ENCODE assay signal across 11 mouse cellular contexts in the genomic region with DNA sequence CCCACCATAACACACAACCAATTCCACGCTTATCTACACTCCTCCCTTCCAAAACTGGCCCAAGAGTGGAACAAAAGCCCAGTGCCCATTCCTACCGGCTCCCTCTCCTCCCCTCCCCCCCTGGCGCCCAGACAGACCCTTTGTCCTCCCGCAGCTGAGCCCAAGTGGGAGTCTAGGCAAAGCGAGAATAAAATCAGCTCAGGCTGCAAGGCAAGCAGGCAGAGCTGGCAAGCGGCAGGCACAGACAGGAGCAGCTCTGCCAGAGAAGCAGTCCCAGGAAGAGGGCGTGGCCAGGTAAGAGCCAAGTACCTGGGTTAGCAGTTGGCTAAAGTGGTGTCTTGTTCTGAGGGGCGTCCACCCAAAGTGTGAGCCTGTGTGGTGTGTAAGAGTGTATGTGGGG. TPM values are rescaled to one million over a fixed set of nuclear protein-coding genes. Genes with fewer than 3 reads are reported as not detected.
A peak's percentile ranks its signal among the peaks of the same experiment; 100 is the strongest.
DNase-seq lines count a peak whose midpoint lies in the region; ATAC-seq and TF ChIP-seq lines count a peak whose summit lies in the region.
"Had no signal": no experiment of that assay in that cellular context is flagged by ENCODE, and none has a peak within 500 bp of the region (broad histone marks: within the 10 kb centered on the region; RNA-seq: fewer than 3 reads in every experiment).

TSS of gene Klhl35 (plus strand) at position 194 of the 400 bp plus-strand sequence.

- no peak within 1 kb of the TSS for H3K4me3 ChIP-seq in kidney, adult 2 months (ENCODE audit: insufficient read depth, low read depth, low read length)
- H3K4me3 ChIP-seq in embryonic facial prominence, embryonic 11.5 days (ENCODE audit: low read depth, low read length): no peak within 1 kb of the TSS
- H3K4me3 ChIP-seq in forebrain, postnatal 0 days (ENCODE audit: low read depth, low read length): no peak within 1 kb of the TSS
- H3K4me3 ChIP-seq: myocyte had no signal

- no peaks in the 10 kb centered on the region for H3K9me3 ChIP-seq in embryonic facial prominence, embryonic 11.5 days (replicated peaks; ENCODE audit: control insufficient read depth, low read length)
- H3K9me3 ChIP-seq in forebrain, postnatal 0 days (ENCODE audit: low read length): no peaks in the 10 kb centered on the region

- no peak for TF ChIP-seq POLR2A in kidney, adult 2 months (IDR thresholded peaks at IDR 0.05; ENCODE audit: low read depth, low read length)

- no peak for TF ChIP-seq CTCF in kidney, adult 2 months (conservative IDR thresholded peaks at IDR 0.05; ENCODE audit: insufficient read depth, insufficient read length, low read depth, low read length)
- no peak for TF ChIP-seq CTCF in forebrain, postnatal 0 days (IDR thresholded peaks at IDR 0.05; ENCODE audit: low read depth)

- peak within 1 kb of the TSS; percentile 41 for H3K9ac ChIP-seq in embryonic facial prominence, embryonic 11.5 days (replicated peaks; ENCODE audit: low read length)
- H3K9ac ChIP-seq in forebrain, postnatal 0 days: peak within 1 kb of the TSS; percentile 40

- WGBS in kidney, adult 2 months: 35% methylated on average over 8 of the region's 8 CpGs
- WGBS in embryonic facial prominence, embryonic 11.5 days: 23% methylated on average over 8 of the region's 8 CpGs
- WGBS in forebrain, postnatal 0 days: 13% methylated on average over 8 of the region's 8 CpGs

- DNase-seq in kidney, adult 2 months: peak; percentile 20
- no peak for DNase-seq in kidney, adult 11 months
- DNase-seq in embryonic facial prominence, embryonic 11.5 days (ENCODE audit: low spot score): no peak
- DNase-seq in forebrain, postnatal 0 days: peak; percentile 75
- DNase-seq in mesoderm, embryonic 11.5 days (ENCODE audit: low read depth, low spot score): peak; percentile 60
- no peak for DNase-seq in ovary, postnatal 14 days (ENCODE audit: low spot score)
- no peak for DNase-seq in liver
- DNase-seq: cerebellum, adult 11 months had no signal

- peak within 1 kb of the TSS; percentile 23 for H3K4me2 ChIP-seq in embryonic facial prominence, embryonic 11.5 days (ENCODE audit: low read depth, low read length)
- peak within 1 kb of the TSS; percentile 41 for H3K4me2 ChIP-seq in forebrain, postnatal 0 days (ENCODE audit: low read depth)

- H3K27me3 ChIP-seq in kidney, adult 2 months (replicated peaks; ENCODE audit: control insufficient read depth, insufficient read depth, low read length): no peaks in the 10 kb centered on the region
- H3K27me3 ChIP-seq in embryonic facial prominence, embryonic 11.5 days (ENCODE audit: control insufficient read depth, insufficient read depth, low read length): no peaks in the 10 kb centered on the region
- H3K27me3 ChIP-seq in forebrain, postnatal 0 days (ENCODE audit: insufficient read depth, low read length): no peaks in the 10 kb centered on the region

- H3K36me3 ChIP-seq in kidney, adult 2 months (ENCODE audit: control insufficient read depth, insufficient read depth, low read length): no peaks in the 10 kb centered on the region
- no peaks in the 10 kb centered on the region for H3K36me3 ChIP-seq in embryonic facial prominence, embryonic 11.5 days (replicated peaks; ENCODE audit: control insufficient read depth, insufficient read depth, low read depth, low read length)
- H3K36me3 ChIP-seq in forebrain, postnatal 0 days (ENCODE audit: insufficient read depth): 0 out of 2 replicates have a peak, but pooled peaks cover 6% of the 10 kb centered on the region

- ATAC-seq in embryonic facial prominence, embryonic 11.5 days (replicated peaks; ENCODE audit: insufficient number of reproducible peaks, low FRiP score, low TSS enrichment, low read depth): no peak
- 0 out of 2 replicates have a peak, but pooled peaks have one; percentile 8 for ATAC-seq in forebrain, postnatal 0 days
- ATAC-seq in inflammation-experienced regulatory T-cells, adult 6 months: no peak

- H3K27ac ChIP-seq in kidney, adult 2 months (ENCODE audit: insufficient read depth, low read depth, low read length): no peak within 1 kb of the TSS
- no peak within 1 kb of the TSS for H3K27ac ChIP-seq in embryonic facial prominence, embryonic 11.5 days (replicated peaks; ENCODE audit: low read depth, low read length)
- H3K27ac ChIP-seq in forebrain, postnatal 0 days (ENCODE audit: low read depth, low read length): peak within 1 kb of the TSS; percentile 79

- H3K4me1 ChIP-seq in kidney, adult 2 months (ENCODE audit: control insufficient read depth, insufficient read depth, low read length): no peaks in the 10 kb centered on the region
- peaks cover 6% of the 10 kb centered on the region for H3K4me1 ChIP-seq in embryonic facial prominence, embryonic 11.5 days (ENCODE audit: control insufficient read depth, insufficient read depth, low read length)
- peaks cover 21% of the 10 kb centered on the region for H3K4me1 ChIP-seq in forebrain, postnatal 0 days (ENCODE audit: insufficient read depth)

RNA-seq across cellular contexts. Expression of gene Klhl35, which starts in this region (rescaled TPM):
- 0.16 and 0.23 TPM in 2 replicates for polyA plus RNA-seq in kidney, adult 2 months (2012; rRNA removed)
- 1.8 and 3.5 TPM in 2 replicates for polyA plus RNA-seq in embryonic facial prominence, embryonic 11.5 days (2014; fragmentation: Nextera tagmentation; extraction: Ambion mirVana)
- 3.8 and 4.5 TPM in 2 replicates for total RNA-seq in forebrain, postnatal 0 days (2014; rRNA removed)
- polyA plus RNA-seq in forebrain, postnatal 0 days (2015; fragmentation: Nextera tagmentation; extraction: Ambion mirVana): 3.1 and 3.4 TPM in 2 replicates
- polyA plus RNA-seq in inflammation-experienced regulatory T-cells, adult 6 months (2017; shearing (Covaris generic)): under 1 TPM in 1 of 3 experiments, not detected in 2; 0.52 TPM
- total RNA-seq: G1E had no signal
- polyA plus RNA-seq: G1E, myocyte had no signal

Comparison
In these comparisons a context has a peak if more than half of its experiments do, and no peak if none do; other contexts are left out.
1. Peak in DNase-seq in kidney, adult 2 months; RNA of the gene not detected or under 1 TPM.
2. DNase-seq: peak in forebrain, postnatal 0 days (single experiment) and mesoderm, embryonic 11.5 days (single experiment); none in kidney, adult 11 months (single experiment), embryonic facial prominence, embryonic 11.5 days (single experiment), ovary, postnatal 14 days (single experiment) and liver (single experiment).